Mouse (Mus musculus): Measurements from ENCODE around the gene Gm20906.
"Not testable (repeated sequence)": the region's sequence is repeated elsewhere in the genome, so short reads cannot be mapped to it uniquely, and the experiment has no call there.

Gene Gm20906

GRCm38 (mm10) chrY:87550666-87551065, at the start of gene Gm20906:
Gm20906 (plus strand) TSS chrY:87550966.
- DNase-seq (ENCODE audit: inconsistent ontology term) = not testable (repeated sequence)
